Mouse (Mus musculus): ENCODE measurements around the gene Riok2.

Gene Riok2

DNA sequence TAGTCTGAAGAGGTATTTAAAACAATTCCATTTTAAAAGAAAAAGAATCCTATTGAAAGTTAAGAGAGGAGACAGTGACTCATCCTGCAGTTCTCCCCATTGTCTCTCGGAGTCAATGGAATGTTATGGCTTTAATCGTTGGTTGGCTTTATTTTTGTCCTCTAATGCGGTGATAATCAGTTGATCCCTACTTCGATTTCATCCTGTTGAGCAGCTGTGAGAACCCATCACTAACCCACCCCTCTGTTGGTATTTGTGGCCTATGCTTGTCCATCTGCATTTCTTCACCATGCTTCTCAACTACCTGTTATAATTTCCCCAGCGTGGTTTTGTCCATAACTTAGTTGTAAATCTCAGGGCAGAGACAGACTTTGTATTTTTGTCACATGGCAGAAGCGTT lies 34.0 kb downstream of the Riok2 start:
- no peak for DNase-seq (ENCODE audit: low spot score)

- DNase-seq (ENCODE audit: low spot score), result no peak
These were observed 34.8 kb downstream of the Riok2 start for GRCm38 (mm10) chr17:17408720-17409478.

GRCm38 (mm10) chr17:17409601-17410000 lies 35.5 kb downstream of the Riok2 start:
- no peak for DNase-seq (ENCODE audit: low spot score)

GRCm38 (mm10) chr17:17411443-17411842 lies 37.3 kb downstream of the Riok2 start:
- no peak for DNase-seq (ENCODE audit: low spot score)

- no peak for DNase-seq (ENCODE audit: low spot score)
These were observed 38.1 kb downstream of the Riok2 start for GRCm38 (mm10) chr17:17412176-17412575.

DNA sequence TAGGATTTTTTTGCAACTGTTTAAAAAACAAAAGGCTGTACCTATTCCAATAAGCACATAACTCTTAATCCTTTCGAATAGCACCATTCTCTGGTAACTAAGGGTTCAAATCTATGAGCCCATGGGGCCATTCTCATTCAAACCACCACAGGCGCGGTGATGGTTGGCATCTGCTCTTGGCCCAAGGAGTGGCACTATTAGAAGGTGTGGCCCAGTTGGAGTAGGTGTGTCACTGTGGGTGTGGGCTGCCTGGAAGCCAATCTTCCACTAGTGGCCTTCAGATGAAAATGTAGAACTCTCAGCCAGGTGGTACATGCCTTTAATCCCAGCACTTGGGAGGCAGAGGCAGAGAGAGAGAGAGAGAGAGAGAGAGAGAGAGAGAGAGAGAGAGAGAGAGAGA lies 40.1 kb downstream of the Riok2 start:
- no peak for DNase-seq (ENCODE audit: low spot score)

DNA sequence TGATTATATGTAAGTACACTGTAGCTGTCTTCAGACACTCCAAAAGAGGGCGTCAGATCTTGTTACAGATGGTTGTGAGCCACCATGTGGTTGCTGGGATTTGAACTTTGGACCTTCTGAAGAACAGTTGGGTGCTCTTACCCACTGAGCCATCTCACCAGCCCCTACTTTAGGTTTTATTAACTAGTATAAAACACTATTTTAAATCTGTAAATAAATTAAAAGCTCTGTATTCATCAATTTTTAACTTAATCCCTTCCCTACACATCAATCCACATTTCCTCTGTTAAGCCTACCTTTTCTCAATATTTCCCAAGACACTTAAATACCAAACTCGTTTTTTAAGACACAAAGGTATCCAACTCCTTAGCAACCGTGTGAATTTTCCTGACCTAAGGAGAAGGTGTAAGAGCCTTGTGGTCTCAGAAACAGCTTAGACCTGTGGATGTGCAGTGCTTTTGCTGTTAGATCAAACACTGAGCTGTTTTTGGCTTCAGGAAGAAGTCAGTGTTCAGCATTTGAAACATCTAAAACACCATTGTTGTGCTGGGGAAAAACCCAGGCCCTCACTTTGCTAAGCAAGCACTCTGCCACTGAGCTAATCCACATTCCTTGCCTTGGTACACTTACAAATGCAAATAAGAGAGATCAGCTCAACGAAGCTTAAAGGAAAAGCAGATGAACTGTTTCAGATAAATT lies 50.6 kb downstream of the Riok2 start:
- no peak for DNase-seq (ENCODE audit: low spot score)

DNA sequence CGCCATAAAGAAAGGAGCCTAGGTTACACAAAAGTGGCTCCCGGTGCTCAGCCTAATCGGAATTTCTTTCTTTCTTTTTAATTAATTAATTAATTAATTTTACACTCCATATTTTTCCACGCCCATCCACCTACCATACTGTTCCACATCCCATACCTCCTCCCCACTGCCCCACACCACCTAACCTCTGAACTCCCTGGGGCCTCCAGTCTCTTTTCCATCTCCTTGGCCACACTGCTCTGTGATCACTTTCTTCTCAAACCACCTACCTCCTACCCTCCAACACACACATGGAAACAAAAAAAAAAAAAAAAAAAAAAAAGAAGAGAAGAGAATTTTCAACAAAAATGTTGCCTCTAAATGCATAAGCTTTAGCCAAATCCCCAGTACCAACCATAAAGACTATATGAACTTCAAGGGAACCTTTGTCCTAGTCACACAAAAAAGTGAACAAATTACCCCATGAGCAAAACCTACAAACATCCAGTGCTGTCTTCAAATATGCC lies 51.3 kb downstream of the Riok2 start:
- no peak for DNase-seq (ENCODE audit: low spot score)

DNA sequence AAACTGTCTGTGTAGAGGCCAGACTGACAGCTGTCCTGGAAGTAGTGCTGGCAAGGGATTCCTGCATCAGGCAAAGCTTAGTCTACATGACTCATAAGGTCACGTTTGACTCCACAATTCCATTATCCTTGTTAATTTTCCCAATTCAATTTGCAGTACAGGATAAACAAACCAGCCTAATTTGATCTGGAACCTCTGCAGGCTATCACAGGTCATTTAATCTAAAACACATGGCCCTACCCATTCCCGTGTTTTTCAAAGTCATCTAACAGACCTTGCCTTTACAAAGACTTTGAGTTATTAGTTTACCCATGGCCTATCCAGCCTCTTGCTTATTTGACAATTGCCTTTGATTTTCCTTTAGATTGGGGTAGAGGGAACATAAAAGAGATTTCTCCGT lies 51.8 kb downstream of the Riok2 start:
- no peak for DNase-seq (ENCODE audit: low spot score)

DNA sequence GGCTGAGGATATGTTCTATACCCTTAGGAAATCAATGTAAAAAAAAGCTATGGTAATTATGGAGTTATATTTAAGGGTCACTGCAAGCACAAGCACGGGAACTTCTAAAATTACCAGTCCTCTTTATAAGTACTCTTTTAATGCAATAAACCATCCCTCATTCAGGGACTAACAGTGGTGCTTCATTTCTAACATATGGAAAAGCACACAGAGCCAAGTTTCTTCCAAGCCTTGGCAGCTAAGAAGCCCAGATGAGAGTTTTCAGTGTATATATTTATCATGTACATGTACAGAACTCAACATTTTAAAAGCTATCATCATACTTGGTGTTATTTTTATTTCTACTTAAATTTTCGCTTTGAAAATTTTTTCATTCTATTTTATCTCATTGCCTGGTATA lies 54.8 kb downstream of the Riok2 start:
- DNase-seq (ENCODE audit: low spot score), result no peak

DNA sequence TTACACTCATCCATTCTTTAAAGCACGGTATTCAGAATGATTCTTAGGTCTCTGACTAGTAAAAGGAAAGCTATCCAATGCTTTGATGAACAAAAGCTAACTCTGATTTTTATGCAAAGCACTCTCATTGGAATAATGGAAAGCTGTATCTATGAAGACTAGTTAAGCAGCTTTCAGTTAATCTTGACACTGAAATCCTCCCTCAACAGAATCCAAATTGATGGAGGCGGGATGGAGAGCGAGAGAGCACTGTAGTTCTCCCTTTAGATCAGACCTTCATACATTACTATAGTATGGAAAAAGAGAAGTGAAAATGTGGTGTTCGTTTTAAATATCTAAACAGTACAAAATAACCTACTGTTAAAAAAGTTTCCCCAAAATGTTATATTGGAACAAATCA lies 59.6 kb downstream of the Riok2 start:
- no peak for DNase-seq (ENCODE audit: low spot score)

DNA sequence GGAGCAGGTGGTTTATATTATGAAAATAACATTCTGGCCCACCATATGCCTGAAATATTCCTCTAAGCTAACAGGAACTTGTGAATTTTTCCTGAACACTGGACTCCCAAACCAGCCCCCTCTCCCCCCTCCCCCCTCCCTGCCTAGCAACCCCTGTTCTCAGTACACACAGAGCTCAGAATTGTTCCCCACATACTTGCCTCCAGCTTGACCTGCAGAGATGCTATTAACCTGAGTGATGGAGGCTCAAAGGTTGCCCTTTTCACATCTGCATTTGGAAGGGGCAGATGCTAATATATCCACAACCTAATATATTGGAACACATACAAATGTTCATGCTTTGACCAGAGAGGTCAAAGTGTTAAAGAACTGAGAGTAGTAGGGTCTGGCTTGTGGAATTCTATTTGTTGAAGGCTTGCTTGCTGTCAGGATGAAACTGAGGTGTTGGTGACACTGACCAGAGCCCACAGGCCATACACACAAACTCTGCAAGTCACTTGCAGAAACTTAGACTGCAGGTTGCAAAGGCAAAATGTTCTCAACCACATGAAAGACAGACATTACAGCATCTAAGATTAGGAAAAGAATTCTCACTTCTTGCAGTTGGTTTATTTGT lies 64.6 kb downstream of the Riok2 start:
- DNase-seq (ENCODE audit: low spot score), result no peak

DNA sequence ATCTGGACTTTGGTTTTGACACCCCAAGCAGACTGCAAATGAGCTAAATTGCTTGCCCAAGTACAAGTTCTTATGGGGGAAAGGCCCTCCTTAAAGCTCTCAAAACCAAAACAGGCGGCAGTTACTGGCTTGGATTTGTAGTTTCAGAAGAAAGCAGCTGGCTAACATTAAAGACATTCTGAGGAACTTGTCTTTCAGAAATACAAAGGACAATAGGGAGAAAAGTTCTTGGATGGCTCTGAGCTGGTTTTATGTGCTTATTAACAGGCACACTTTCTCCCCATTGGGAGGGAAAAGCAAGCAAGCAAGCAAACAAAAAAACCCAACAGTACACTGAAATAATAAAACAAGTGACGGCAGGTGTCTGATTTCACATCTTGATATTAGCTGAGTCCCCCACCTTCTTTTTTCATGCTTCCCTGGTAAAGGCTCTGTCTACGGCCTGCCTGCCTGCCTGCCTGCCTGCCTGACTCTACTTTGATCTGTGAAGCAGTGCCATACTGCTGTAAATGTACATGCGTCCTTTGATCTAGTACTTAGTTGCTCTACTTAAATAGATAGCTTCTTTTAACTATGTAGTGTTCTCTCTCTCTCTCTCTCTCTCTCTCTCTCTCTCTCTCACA lies 67.9 kb downstream of the Riok2 start:
- no peak for DNase-seq (ENCODE audit: low spot score)

DNA sequence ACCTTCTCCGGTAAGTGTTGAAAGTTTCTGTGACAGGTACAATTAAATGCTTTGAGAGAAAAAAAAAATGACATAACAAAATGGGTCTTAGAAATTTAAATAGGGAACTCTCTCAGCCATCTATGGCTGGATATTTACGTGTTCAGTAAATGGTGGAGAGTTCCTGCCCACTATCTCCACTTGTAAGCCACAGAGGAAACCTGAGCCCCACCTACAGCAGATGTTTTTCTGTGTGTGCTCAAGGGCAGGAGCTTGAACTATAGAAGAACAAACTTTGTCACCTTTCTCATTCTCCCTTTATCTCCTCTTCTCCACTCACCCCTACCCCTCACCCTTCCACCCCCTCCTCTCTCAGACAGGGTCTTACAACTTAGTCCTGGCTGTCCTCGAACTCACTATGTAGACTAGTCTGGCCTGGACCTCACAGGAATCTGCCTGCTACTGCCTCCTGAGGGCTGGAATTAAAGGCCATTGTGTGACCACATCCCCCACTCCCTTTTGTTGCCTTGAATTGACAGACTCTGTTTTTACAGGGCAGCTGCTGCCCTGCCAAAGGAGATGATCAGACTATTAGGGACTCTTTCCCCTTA lies 70.3 kb downstream of the Riok2 start:
- DNase-seq (ENCODE audit: low spot score), result no peak
